Mouse (Mus musculus): Measurements from ENCODE around the gene Csf2ra. TPM values are rescaled to one million over a fixed set of nuclear protein-coding genes. Genes with fewer than 3 reads are reported as not detected.
"Not testable (repeated sequence)": the region's sequence is repeated elsewhere in the genome, so short reads cannot be mapped to it uniquely, and the experiment has no call there.

Gene Csf2ra
- polyA plus RNA-seq (2017; shearing (Covaris generic)), result 1 to 10 TPM in 1 of 2 experiments, under 1 TPM in 1; 0.67 to 2.2 TPM

GRCm38 (mm10) chr19:61227941-61228701 lies at the start of gene Csf2ra:
Gene Csf2ra (minus strand): TSS chr19:61228429.
- no peak for ATAC-seq

- no peak for ATAC-seq
Measured at GRCm38 (mm10) chr19:61275446-61275845, 47.2 kb upstream of the Csf2ra start.

- ATAC-seq, result not testable (repeated sequence)
Measured at GRCm38 (mm10) chr19:61269141-61269540, 40.9 kb upstream of the Csf2ra start.

GRCm38 (mm10) chr19:61267141-61267540 lies 38.9 kb upstream of the Csf2ra start:
- no peak for ATAC-seq

GRCm38 (mm10) chr19:61266651-61267050 lies 38.4 kb upstream of the Csf2ra start:
- no peak for ATAC-seq

GRCm38 (mm10) chr19:61266246-61266615 lies 38.0 kb upstream of the Csf2ra start:
- ATAC-seq, result no peak

- peak; percentile 30 for ATAC-seq
Measured at GRCm38 (mm10) chr19:61265349-61266245, 37.4 kb upstream of the Csf2ra start.

GRCm38 (mm10) chr19:61264933-61265332 lies 36.7 kb upstream of the Csf2ra start:
- ATAC-seq, result no peak

- ATAC-seq, result no peak
Measured at GRCm38 (mm10) chr19:61264227-61264626, 36.0 kb upstream of the Csf2ra start.

GRCm38 (mm10) chr19:61261241-61261640 lies 33.0 kb upstream of the Csf2ra start:
- no peak for ATAC-seq

- ATAC-seq, result no peak
Measured at GRCm38 (mm10) chr19:61257733-61258132, 29.5 kb upstream of the Csf2ra start.

GRCm38 (mm10) chr19:61256166-61256887 lies 28.1 kb upstream of the Csf2ra start:
- no peak for ATAC-seq

- ATAC-seq, result not testable (repeated sequence)
Measured at GRCm38 (mm10) chr19:61247334-61247733, 19.1 kb upstream of the Csf2ra start.

- ATAC-seq, result no peak
Measured at GRCm38 (mm10) chr19:61244721-61245436, 16.6 kb upstream of the Csf2ra start.

GRCm38 (mm10) chr19:61237967-61238366 lies 9.7 kb upstream of the Csf2ra start:
- ATAC-seq, result no peak

- no peak for ATAC-seq
Measured at GRCm38 (mm10) chr19:61234532-61234931, 6.3 kb upstream of the Csf2ra start.

GRCm38 (mm10) chr19:61226928-61227854 lies 1.0 kb downstream of the Csf2ra start:
- peak; percentile 77 for ATAC-seq

- peak; percentile 36 for ATAC-seq
Measured at GRCm38 (mm10) chr19:61226401-61226927, 1.8 kb downstream of the Csf2ra start.

- ATAC-seq, result no peak
Measured at GRCm38 (mm10) chr19:61225526-61226400, 2.5 kb downstream of the Csf2ra start.

Data from activated CD4-positive, CD25-positive, alpha-beta regulatory T cell, adult 4 months (primary cell).